Mouse (Mus musculus): Measurements from ENCODE around the gene Cdk10. TPM values are rescaled to one million over a fixed set of nuclear protein-coding genes. Genes with fewer than 3 reads are reported as not detected.

The Cdk10 gene
- polyA plus RNA-seq, 1 experiment from 2014 or later, result 34.3 TPM

- Histone ChIP-seq H3K36me3 (ENCODE audit: control insufficient read depth, insufficient read depth, low read length) (no peaks in the 10 kb centered on the region), H3K27ac (ENCODE audit: low read depth, low read length) (no peak overlapping the region), H3K9ac (ENCODE audit: low read length) (no peak overlapping the region), H3K4me3 (ENCODE audit: low read depth, low read length) (no peak overlapping the region), H3K4me1 (ENCODE audit: control insufficient read depth, insufficient read depth, low read length) (peaks cover 7% of the 10 kb centered on the region), H3K27me3 (ENCODE audit: control insufficient read depth, insufficient read depth, low read length) (peaks cover 8% of the 10 kb centered on the region; the same call in 1 of the 2 replicates), H3K9me3 (ENCODE audit: control insufficient read depth, low read length) (no peaks in the 10 kb centered on the region), H3K4me2 (no peak overlapping the region)
- ATAC-seq (ENCODE audit: low FRiP score), result no peak
- WGBS, result 82% methylated on average over 10 of the region's 10 CpGs
- no peak for DNase-seq (ENCODE audit: low spot score, missing footprints)
Measured at GRCm38 (mm10) chr8:123239398-123239797, 14.8 kb downstream of the Cdk10 start.

- Histone ChIP-seq H3K4me3 (ENCODE audit: low read depth, low read length) (no peak overlapping the region), H3K36me3 (ENCODE audit: control insufficient read depth, insufficient read depth, low read length) (peaks cover 5% of the 10 kb centered on the region), H3K4me2 (no peak overlapping the region), H3K27ac (ENCODE audit: low read depth, low read length) (no peak overlapping the region), H3K9me3 (ENCODE audit: control insufficient read depth, low read length) (no peaks in the 10 kb centered on the region), H3K9ac (ENCODE audit: low read length) (no peak overlapping the region), H3K4me1 (ENCODE audit: control insufficient read depth, insufficient read depth, low read length) (no peaks in the 10 kb centered on the region), H3K27me3 (ENCODE audit: control insufficient read depth, insufficient read depth, low read length) (no peaks in the 10 kb centered on the region)
- ATAC-seq (ENCODE audit: low FRiP score) (no peak), DNase-seq (ENCODE audit: low spot score, missing footprints) (peak; percentile 72)
- WGBS, result 90% methylated on average over 7 of the region's 7 CpGs
Measured at GRCm38 (mm10) chr8:123242107-123242923, 17.7 kb downstream of the Cdk10 start.

GRCm38 (mm10) chr8:123243053-123243452, 18.4 kb downstream of the Cdk10 start:
- Histone ChIP-seq H3K9me3 (ENCODE audit: control insufficient read depth, low read length) (no peaks in the 10 kb centered on the region), H3K27me3 (ENCODE audit: control insufficient read depth, insufficient read depth, low read length) (no peaks in the 10 kb centered on the region), H3K36me3 (ENCODE audit: control insufficient read depth, insufficient read depth, low read length) (peaks cover 12% of the 10 kb centered on the region), H3K4me3 (ENCODE audit: low read depth, low read length) (no peak overlapping the region), H3K4me1 (ENCODE audit: control insufficient read depth, insufficient read depth, low read length) (no peaks in the 10 kb centered on the region), H3K4me2 (no peak overlapping the region), H3K27ac (ENCODE audit: low read depth, low read length) (no peak overlapping the region), H3K9ac (ENCODE audit: low read length) (no peak overlapping the region)
- WGBS, result 63% methylated on average over 11 of the region's 11 CpGs
- DNase-seq (ENCODE audit: low spot score, missing footprints) (peak; percentile 72), ATAC-seq (ENCODE audit: low FRiP score) (no peak)

- H3K4me3 ChIP-seq (ENCODE audit: low read depth, low read length), result no peak overlapping the region
- 98% methylated on average over 4 of the region's 4 CpGs for WGBS
- no peaks in the 10 kb centered on the region for H3K27me3 ChIP-seq (ENCODE audit: control insufficient read depth, insufficient read depth, low read length)
- peaks cover 18% of the 10 kb centered on the region for H3K36me3 ChIP-seq (ENCODE audit: control insufficient read depth, insufficient read depth, low read length)
- H3K9me3 ChIP-seq (ENCODE audit: control insufficient read depth, low read length), result no peaks in the 10 kb centered on the region
- no peaks in the 10 kb centered on the region for H3K4me1 ChIP-seq (ENCODE audit: control insufficient read depth, insufficient read depth, low read length)
- ATAC-seq (ENCODE audit: low FRiP score) (no peak), DNase-seq (ENCODE audit: low spot score, missing footprints) (peak; percentile 75)
- H3K27ac ChIP-seq (ENCODE audit: low read depth, low read length), result no peak overlapping the region
- H3K9ac ChIP-seq (ENCODE audit: low read length), result no peak overlapping the region
- no peak overlapping the region for H3K4me2 ChIP-seq
Measured at GRCm38 (mm10) chr8:123244382-123244781, 19.7 kb downstream of the Cdk10 start.

GRCm38 (mm10) chr8:123245543-123245942, 20.9 kb downstream of the Cdk10 start:
- Histone ChIP-seq H3K9me3 (ENCODE audit: control insufficient read depth, low read length) (no peaks in the 10 kb centered on the region), H3K36me3 (ENCODE audit: control insufficient read depth, insufficient read depth, low read length) (peaks cover 23% of the 10 kb centered on the region), H3K4me2 (no peak overlapping the region), H3K4me1 (ENCODE audit: control insufficient read depth, insufficient read depth, low read length) (no peaks in the 10 kb centered on the region), H3K4me3 (ENCODE audit: low read depth, low read length) (no peak overlapping the region), H3K27ac (ENCODE audit: low read depth, low read length) (no peak overlapping the region), H3K27me3 (ENCODE audit: control insufficient read depth, insufficient read depth, low read length) (no peaks in the 10 kb centered on the region), H3K9ac (ENCODE audit: low read length) (no peak overlapping the region)
- WGBS, result 95% methylated on average over 12 of the region's 12 CpGs
- DNase-seq (ENCODE audit: low spot score, missing footprints) (peak; percentile 47), ATAC-seq (ENCODE audit: low FRiP score) (no peak)

- WGBS, result 95% methylated on average over 6 of the region's 6 CpGs
- no peaks in the 10 kb centered on the region; the same call in none of the 2 replicates for H3K4me1 ChIP-seq (ENCODE audit: control insufficient read depth, insufficient read depth, low read length)
- H3K4me2 ChIP-seq, result no peak overlapping the region
- no peak overlapping the region for H3K27ac ChIP-seq (ENCODE audit: low read depth, low read length)
- H3K36me3 ChIP-seq (ENCODE audit: control insufficient read depth, insufficient read depth, low read length), result peaks cover 25% of the 10 kb centered on the region
- H3K9ac ChIP-seq (ENCODE audit: low read length), result no peak overlapping the region
- no peak for ATAC-seq (ENCODE audit: low FRiP score)
- DNase-seq (ENCODE audit: low spot score, missing footprints), result peak; percentile 17
- H3K27me3 ChIP-seq (ENCODE audit: control insufficient read depth, insufficient read depth, low read length), result no peaks in the 10 kb centered on the region
- H3K9me3 ChIP-seq (ENCODE audit: control insufficient read depth, low read length), result no peaks in the 10 kb centered on the region
- H3K4me3 ChIP-seq (ENCODE audit: low read depth, low read length), result no peak overlapping the region
Measured at GRCm38 (mm10) chr8:123247748-123248147, 23.1 kb downstream of the Cdk10 start.

GRCm38 (mm10) chr8:123248596-123248995, 24.0 kb downstream of the Cdk10 start:
- Histone ChIP-seq H3K4me1 (ENCODE audit: control insufficient read depth, insufficient read depth, low read length) (peaks cover 7% of the 10 kb centered on the region), H3K9me3 (ENCODE audit: control insufficient read depth, low read length) (no peaks in the 10 kb centered on the region), H3K27me3 (ENCODE audit: control insufficient read depth, insufficient read depth, low read length) (no peaks in the 10 kb centered on the region), H3K36me3 (ENCODE audit: control insufficient read depth, insufficient read depth, low read length) (peaks cover 25% of the 10 kb centered on the region), H3K9ac (ENCODE audit: low read length) (no peak overlapping the region), H3K4me3 (ENCODE audit: low read depth, low read length) (no peak overlapping the region), H3K4me2 (no peak overlapping the region), H3K27ac (ENCODE audit: low read depth, low read length) (no peak overlapping the region)
- ATAC-seq (ENCODE audit: low FRiP score) (no peak), DNase-seq (ENCODE audit: low spot score, missing footprints) (peak; percentile 23)
- WGBS, result 92% methylated on average over 8 of the region's 8 CpGs

- Histone ChIP-seq H3K4me2 (no peak overlapping the region), H3K9me3 (ENCODE audit: control insufficient read depth, low read length) (no peaks in the 10 kb centered on the region), H3K4me1 (ENCODE audit: control insufficient read depth, insufficient read depth, low read length) (peaks cover 15% of the 10 kb centered on the region), H3K27me3 (ENCODE audit: control insufficient read depth, insufficient read depth, low read length) (no peaks in the 10 kb centered on the region), H3K4me3 (ENCODE audit: low read depth, low read length) (no peak overlapping the region), H3K9ac (ENCODE audit: low read length) (no peak overlapping the region), H3K36me3 (ENCODE audit: control insufficient read depth, insufficient read depth, low read length) (peaks cover 25% of the 10 kb centered on the region), H3K27ac (ENCODE audit: low read depth, low read length) (no peak overlapping the region)
- DNase-seq (ENCODE audit: low spot score, missing footprints), result peak; percentile 54
- ATAC-seq (ENCODE audit: low FRiP score), result no peak
- WGBS, result 95% methylated on average over 5 of the region's 5 CpGs
Measured at GRCm38 (mm10) chr8:123250940-123251339, 26.3 kb downstream of the Cdk10 start.

GRCm38 (mm10) chr8:123252925-123253324, 28.3 kb downstream of the Cdk10 start:
- peak overlapping the region; percentile 96 for H3K4me2 ChIP-seq
- H3K27ac ChIP-seq (ENCODE audit: low read depth, low read length), result no peak overlapping the region
- H3K4me1 ChIP-seq (ENCODE audit: control insufficient read depth, insufficient read depth, low read length), result peaks cover 15% of the 10 kb centered on the region
- peak overlapping the region; percentile 97 for H3K4me3 ChIP-seq (ENCODE audit: low read depth, low read length)
- no peaks in the 10 kb centered on the region for H3K9me3 ChIP-seq (ENCODE audit: control insufficient read depth, low read length)
- no peak for DNase-seq (ENCODE audit: low spot score, missing footprints)
- no peaks in the 10 kb centered on the region for H3K27me3 ChIP-seq (ENCODE audit: control insufficient read depth, insufficient read depth, low read length)
- ATAC-seq (ENCODE audit: low FRiP score), result no peak
- peak overlapping the region; percentile 97 for H3K9ac ChIP-seq (ENCODE audit: low read length)
- WGBS, result 71% methylated on average over 4 of the region's 4 CpGs
- peaks cover 19% of the 10 kb centered on the region for H3K36me3 ChIP-seq (ENCODE audit: control insufficient read depth, insufficient read depth, low read length)

Measured in midbrain, embryonic 11.5 days (tissue).